Mouse (Mus musculus): ENCODE data around the gene Epha6. TPM values are rescaled to one million over a fixed set of nuclear protein-coding genes. Genes with fewer than 3 reads are reported as not detected.

Gene Epha6
- polyA plus RNA-seq, 1 experiment from 2014 or later: 0.33 TPM

DNA sequence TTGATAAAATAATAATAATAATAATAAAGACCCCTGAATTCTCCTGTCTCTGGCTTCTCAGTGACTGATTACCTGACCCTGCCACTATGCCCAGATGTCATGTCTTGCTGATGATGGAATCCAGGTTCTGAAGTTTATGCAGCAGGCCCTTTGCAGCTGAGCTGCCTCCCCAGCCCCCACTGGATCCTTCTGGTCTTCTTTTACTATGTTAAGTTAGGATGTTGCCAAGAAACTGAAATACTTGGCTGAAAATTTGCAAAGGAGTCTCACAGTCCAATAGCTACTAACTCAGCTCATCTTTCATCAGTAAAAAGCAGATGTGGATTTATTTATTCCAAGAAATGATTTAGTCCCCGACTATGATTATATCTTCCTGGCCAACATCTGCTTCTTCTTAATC is 861.7 kb downstream of the Epha6 start:
- DNase-seq (ENCODE audit: low spot score) (no peak), ATAC-seq (ENCODE audit: insufficient number of reproducible peaks, low FRiP score, low TSS enrichment, low read depth) (no peak)
- Histone ChIP-seq H3K4me3 (ENCODE audit: low read depth, low read length) (no peak overlapping the region), H3K27ac (replicated peaks; ENCODE audit: low read depth, low read length) (no peak overlapping the region), H3K27me3 (ENCODE audit: control insufficient read depth, insufficient read depth, low read length) (no peaks in the 10 kb centered on the region), H3K4me1 (ENCODE audit: control insufficient read depth, insufficient read depth, low read length) (no peaks in the 10 kb centered on the region), H3K9ac (ENCODE audit: low read length) (no peak overlapping the region), H3K36me3 (ENCODE audit: control insufficient read depth, insufficient read depth, low read length) (no peaks in the 10 kb centered on the region), H3K4me2 (ENCODE audit: low read depth, severe bottlenecking) (no peak overlapping the region), H3K9me3 (ENCODE audit: control insufficient read depth, low read length) (no peaks in the 10 kb centered on the region)
- WGBS: 93% methylated on average over 1 of the region's 1 CpGs

DNA sequence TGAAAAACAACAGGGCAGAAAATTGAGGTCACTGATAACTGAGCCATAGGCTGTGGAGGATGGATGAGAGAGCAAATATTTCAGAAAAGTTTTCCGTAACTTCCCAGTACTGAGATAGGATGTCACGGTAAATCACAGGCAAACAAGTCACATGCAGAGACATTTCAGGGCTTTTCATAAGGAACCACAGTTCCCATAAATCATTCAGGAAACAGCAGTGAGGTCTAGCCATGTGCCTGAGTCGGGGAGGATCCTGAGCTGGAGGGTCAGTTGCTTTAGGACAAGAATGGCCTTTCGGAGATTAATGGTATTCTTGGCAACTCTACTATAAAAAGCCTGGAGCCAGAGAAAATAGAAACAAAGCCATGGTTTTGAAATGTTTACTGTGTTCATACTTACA is 889.8 kb downstream of the Epha6 start:
- H3K36me3 ChIP-seq (ENCODE audit: control insufficient read depth, insufficient read depth, low read length): no peaks in the 10 kb centered on the region
- no peak overlapping the region for H3K4me2 ChIP-seq (ENCODE audit: low read depth, severe bottlenecking)
- ATAC-seq (ENCODE audit: insufficient number of reproducible peaks, low FRiP score, low TSS enrichment, low read depth) (no peak), DNase-seq (ENCODE audit: low spot score) (no peak)
- no peaks in the 10 kb centered on the region for H3K4me1 ChIP-seq (ENCODE audit: control insufficient read depth, insufficient read depth, low read length)
- no peak overlapping the region for H3K27ac ChIP-seq (replicated peaks; ENCODE audit: low read depth, low read length)
- WGBS: 86% methylated on average over 4 of the region's 4 CpGs
- no peaks in the 10 kb centered on the region for H3K27me3 ChIP-seq (ENCODE audit: control insufficient read depth, insufficient read depth, low read length)
- no peaks in the 10 kb centered on the region for H3K9me3 ChIP-seq (ENCODE audit: control insufficient read depth, low read length)
- H3K9ac ChIP-seq (ENCODE audit: low read length): no peak overlapping the region
- H3K4me3 ChIP-seq (ENCODE audit: low read depth, low read length): no peak overlapping the region

DNA sequence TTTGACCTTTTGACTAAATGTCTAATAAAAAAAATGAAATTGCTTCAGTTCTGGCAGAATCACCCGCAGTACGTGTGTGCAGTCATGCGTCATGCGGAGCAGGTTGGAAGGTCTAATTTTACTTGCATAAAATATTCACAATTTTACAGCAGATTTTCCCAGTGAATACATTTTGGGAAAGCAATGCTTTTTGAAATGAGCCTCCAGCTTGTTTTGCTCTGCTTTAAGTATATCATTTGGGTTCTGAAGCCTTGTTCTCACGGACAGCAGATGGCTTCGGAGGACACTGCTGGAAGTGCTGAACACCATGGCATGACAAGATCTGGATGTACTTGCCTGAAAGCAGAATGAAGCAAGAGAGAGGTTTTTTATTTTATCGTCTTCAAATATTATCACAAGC is 912.1 kb downstream of the Epha6 start:
- no peaks in the 10 kb centered on the region for H3K27me3 ChIP-seq (ENCODE audit: control insufficient read depth, insufficient read depth, low read length)
- no peak overlapping the region for H3K9ac ChIP-seq (ENCODE audit: low read length)
- ATAC-seq (ENCODE audit: insufficient number of reproducible peaks, low FRiP score, low TSS enrichment, low read depth) (no peak), DNase-seq (ENCODE audit: low spot score) (no peak)
- H3K27ac ChIP-seq (replicated peaks; ENCODE audit: low read depth, low read length): no peak overlapping the region
- no peaks in the 10 kb centered on the region for H3K4me1 ChIP-seq (ENCODE audit: control insufficient read depth, insufficient read depth, low read length)
- 93% methylated on average over 7 of the region's 7 CpGs for WGBS
- no peak overlapping the region for H3K4me3 ChIP-seq (ENCODE audit: low read depth, low read length)
- no peak overlapping the region for H3K4me2 ChIP-seq (ENCODE audit: low read depth, severe bottlenecking)
- H3K9me3 ChIP-seq (ENCODE audit: control insufficient read depth, low read length): no peaks in the 10 kb centered on the region
- H3K36me3 ChIP-seq (ENCODE audit: control insufficient read depth, insufficient read depth, low read length): no peaks in the 10 kb centered on the region

- no peak overlapping the region for H3K9ac ChIP-seq (ENCODE audit: low read length)
- H3K27ac ChIP-seq (replicated peaks; ENCODE audit: low read depth, low read length): no peak overlapping the region
- H3K4me3 ChIP-seq (ENCODE audit: low read depth, low read length): no peak overlapping the region
- DNase-seq (ENCODE audit: low spot score) (no peak), ATAC-seq (ENCODE audit: insufficient number of reproducible peaks, low FRiP score, low TSS enrichment, low read depth) (no peak)
- H3K4me1 ChIP-seq (ENCODE audit: control insufficient read depth, insufficient read depth, low read length): no peaks in the 10 kb centered on the region
- no peaks in the 10 kb centered on the region for H3K36me3 ChIP-seq (ENCODE audit: control insufficient read depth, insufficient read depth, low read length)
- H3K9me3 ChIP-seq (ENCODE audit: control insufficient read depth, low read length): no peaks in the 10 kb centered on the region
- H3K27me3 ChIP-seq (ENCODE audit: control insufficient read depth, insufficient read depth, low read length): no peaks in the 10 kb centered on the region
- no peak overlapping the region for H3K4me2 ChIP-seq (ENCODE audit: low read depth, severe bottlenecking)
- WGBS: 91% methylated on average over 5 of the region's 5 CpGs
Observed at GRCm38 (mm10) chr16:59689120-59689519, 916.2 kb downstream of the Epha6 start.

DNA sequence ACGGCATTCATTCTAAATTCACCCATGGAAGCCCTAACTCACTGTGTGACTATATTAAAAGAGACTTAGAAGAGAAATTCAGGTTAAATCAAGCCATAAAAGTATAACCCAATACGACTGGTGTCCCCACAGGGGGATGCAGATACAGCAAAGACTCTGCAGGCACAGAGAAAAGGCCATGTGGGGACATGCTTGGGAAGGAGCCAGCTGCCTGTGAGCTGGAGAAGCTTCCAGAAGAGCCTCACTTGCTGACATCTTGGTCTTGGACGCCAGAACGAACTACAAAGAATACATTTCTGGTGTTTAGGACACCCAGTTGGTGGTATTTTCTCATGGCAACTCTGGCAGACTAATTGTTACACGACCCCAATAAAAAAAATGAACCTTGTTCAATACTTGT is 920.2 kb downstream of the Epha6 start:
- H3K4me3 ChIP-seq (ENCODE audit: low read depth, low read length): no peak overlapping the region
- no peak for DNase-seq (ENCODE audit: low spot score)
- no peaks in the 10 kb centered on the region for H3K9me3 ChIP-seq (ENCODE audit: control insufficient read depth, low read length)
- no peaks in the 10 kb centered on the region for H3K36me3 ChIP-seq (ENCODE audit: control insufficient read depth, insufficient read depth, low read length)
- no peak overlapping the region for H3K4me2 ChIP-seq (ENCODE audit: low read depth, severe bottlenecking)
- H3K9ac ChIP-seq (ENCODE audit: low read length): no peak overlapping the region
- no peak for ATAC-seq (ENCODE audit: insufficient number of reproducible peaks, low FRiP score, low TSS enrichment, low read depth)
- no peaks in the 10 kb centered on the region for H3K4me1 ChIP-seq (ENCODE audit: control insufficient read depth, insufficient read depth, low read length)
- no peaks in the 10 kb centered on the region for H3K27me3 ChIP-seq (ENCODE audit: control insufficient read depth, insufficient read depth, low read length)
- 77% methylated on average over 5 of the region's 5 CpGs for WGBS
- no peak overlapping the region for H3K27ac ChIP-seq (replicated peaks; ENCODE audit: low read depth, low read length)

DNA sequence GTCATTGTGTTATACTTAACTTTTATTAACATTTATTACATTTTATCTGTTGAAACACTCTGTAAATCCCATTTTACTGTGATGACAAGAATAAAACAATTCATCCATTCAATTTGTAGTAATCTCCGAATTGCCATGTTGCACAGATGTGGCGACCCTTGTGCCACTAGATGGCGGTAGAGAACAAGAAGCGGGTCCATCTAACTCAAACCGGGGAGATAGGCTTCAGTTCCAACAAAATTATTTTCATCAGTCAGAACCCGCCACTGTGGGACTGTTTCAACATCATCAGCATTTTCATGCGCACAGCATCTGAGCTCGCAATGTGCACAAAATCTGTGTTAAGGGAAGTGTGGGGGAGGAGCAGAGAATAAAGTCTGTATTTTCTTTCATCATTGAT is 921.9 kb downstream of the Epha6 start:
- H3K9ac ChIP-seq (ENCODE audit: low read length): no peak overlapping the region
- WGBS: 9% methylated on average over 8 of the region's 8 CpGs
- no peaks in the 10 kb centered on the region for H3K36me3 ChIP-seq (ENCODE audit: control insufficient read depth, insufficient read depth, low read length)
- no peak overlapping the region for H3K4me2 ChIP-seq (ENCODE audit: low read depth, severe bottlenecking)
- DNase-seq (ENCODE audit: low spot score) (peak; percentile 82), ATAC-seq (ENCODE audit: insufficient number of reproducible peaks, low FRiP score, low TSS enrichment, low read depth) (no peak; the same call in 1 of the 2 replicates)
- no peak overlapping the region for H3K4me3 ChIP-seq (ENCODE audit: low read depth, low read length)
- H3K4me1 ChIP-seq (ENCODE audit: control insufficient read depth, insufficient read depth, low read length): no peaks in the 10 kb centered on the region
- no peak overlapping the region for H3K27ac ChIP-seq (replicated peaks; ENCODE audit: low read depth, low read length)
- no peaks in the 10 kb centered on the region for H3K9me3 ChIP-seq (ENCODE audit: control insufficient read depth, low read length)
- no peaks in the 10 kb centered on the region for H3K27me3 ChIP-seq (ENCODE audit: control insufficient read depth, insufficient read depth, low read length)

- no peaks in the 10 kb centered on the region for H3K4me1 ChIP-seq (ENCODE audit: control insufficient read depth, insufficient read depth, low read length)
- no peak overlapping the region for H3K27ac ChIP-seq (replicated peaks; ENCODE audit: low read depth, low read length)
- no peaks in the 10 kb centered on the region for H3K36me3 ChIP-seq (ENCODE audit: control insufficient read depth, insufficient read depth, low read length)
- 88% methylated on average over 8 of the region's 8 CpGs for WGBS
- H3K9ac ChIP-seq (ENCODE audit: low read length): no peak overlapping the region
- no peak for ATAC-seq (ENCODE audit: insufficient number of reproducible peaks, low FRiP score, low TSS enrichment, low read depth)
- no peak for DNase-seq (ENCODE audit: low spot score)
- H3K27me3 ChIP-seq (ENCODE audit: control insufficient read depth, insufficient read depth, low read length): no peaks in the 10 kb centered on the region
- no peaks in the 10 kb centered on the region for H3K9me3 ChIP-seq (ENCODE audit: control insufficient read depth, low read length)
- H3K4me3 ChIP-seq (ENCODE audit: low read depth, low read length): no peak overlapping the region
- no peak overlapping the region for H3K4me2 ChIP-seq (ENCODE audit: low read depth, severe bottlenecking)
Observed at GRCm38 (mm10) chr16:59682216-59682891, 923.0 kb downstream of the Epha6 start.

- no peaks in the 10 kb centered on the region for H3K9me3 ChIP-seq (ENCODE audit: control insufficient read depth, low read length)
- H3K36me3 ChIP-seq (ENCODE audit: control insufficient read depth, insufficient read depth, low read length): no peaks in the 10 kb centered on the region
- no peak for ATAC-seq (ENCODE audit: insufficient number of reproducible peaks, low FRiP score, low TSS enrichment, low read depth)
- 81% methylated on average over 2 of the region's 2 CpGs for WGBS
- no peak for DNase-seq (ENCODE audit: low spot score)
- H3K4me2 ChIP-seq (ENCODE audit: low read depth, severe bottlenecking): no peak overlapping the region
- H3K4me1 ChIP-seq (ENCODE audit: control insufficient read depth, insufficient read depth, low read length): no peaks in the 10 kb centered on the region
- no peak overlapping the region for H3K27ac ChIP-seq (replicated peaks; ENCODE audit: low read depth, low read length)
- H3K27me3 ChIP-seq (ENCODE audit: control insufficient read depth, insufficient read depth, low read length): no peaks in the 10 kb centered on the region
- H3K9ac ChIP-seq (ENCODE audit: low read length): no peak overlapping the region
- H3K4me3 ChIP-seq (ENCODE audit: low read depth, low read length): no peak overlapping the region
Observed at GRCm38 (mm10) chr16:59666938-59667337, 938.4 kb downstream of the Epha6 start.

DNA sequence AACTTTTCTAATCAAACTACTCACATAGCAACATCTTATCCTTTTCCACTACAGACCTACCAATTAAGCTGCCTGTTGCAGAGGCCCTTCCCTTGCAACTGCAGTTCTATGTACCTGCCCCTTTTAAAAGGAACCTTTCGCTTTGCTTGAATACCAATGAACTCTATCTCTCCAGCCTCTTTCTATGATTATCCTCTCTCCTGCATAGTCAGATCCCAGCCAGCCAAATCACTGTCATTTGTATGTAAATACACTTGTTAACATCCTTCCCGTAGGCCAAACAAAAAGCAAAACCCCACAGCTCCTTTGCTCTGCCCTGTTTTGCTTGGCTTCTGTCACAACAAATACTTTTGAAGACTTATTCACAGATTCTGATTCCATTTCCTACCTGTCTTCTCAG is 961.6 kb downstream of the Epha6 start:
- no peak overlapping the region for H3K4me2 ChIP-seq (ENCODE audit: low read depth, severe bottlenecking)
- H3K9me3 ChIP-seq (ENCODE audit: control insufficient read depth, low read length): no peaks in the 10 kb centered on the region
- 58% methylated on average over 2 of the region's 2 CpGs for WGBS
- H3K36me3 ChIP-seq (ENCODE audit: control insufficient read depth, insufficient read depth, low read length): no peaks in the 10 kb centered on the region
- H3K9ac ChIP-seq (ENCODE audit: low read length): no peak overlapping the region
- H3K27me3 ChIP-seq (ENCODE audit: control insufficient read depth, insufficient read depth, low read length): no peaks in the 10 kb centered on the region
- H3K4me1 ChIP-seq (ENCODE audit: control insufficient read depth, insufficient read depth, low read length): no peaks in the 10 kb centered on the region
- DNase-seq (ENCODE audit: low spot score): no peak
- no peak for ATAC-seq (ENCODE audit: insufficient number of reproducible peaks, low FRiP score, low TSS enrichment, low read depth)
- H3K27ac ChIP-seq (replicated peaks; ENCODE audit: low read depth, low read length): no peak overlapping the region
- no peak overlapping the region for H3K4me3 ChIP-seq (ENCODE audit: low read depth, low read length)

Data from limb, embryonic 11.5 days (tissue).